Mouse (Mus musculus) heart, embryonic 15.5 days (tissue): ENCODE results near the gene Akap7. TPM values are rescaled to one million over a fixed set of nuclear protein-coding genes. Genes with fewer than 3 reads are reported as not detected.
A peak's percentile ranks its signal among the peaks of the same experiment; 100 is the strongest.

Source experiments
- ATAC-seq: fragments of 200-750 bp; cut with Nextera tagmentation; replicated peaks from 2 replicates; pipeline ENCODE4 v1.8.0; 2017; ENCODE audit warnings: low read depth, moderate TSS enrichment; ENCODE audit not compliant: insufficient number of reproducible peaks, insufficient read depth, low FRiP score
- H3K27ac ChIP-seq: fragments of 300-500 bp; sonication (generic); 2 replicates; pipeline ENCODE4 v1.5.1; 2015; ENCODE audit warnings: mild to moderate bottlenecking, inconsistent platforms
- H3K27me3 ChIP-seq: fragments of 300-500 bp; sonication (generic); 2 replicates; pipeline ENCODE4 v1.6.1; 2015; ENCODE audit warnings: inconsistent platforms
- H3K36me3 ChIP-seq: fragments of 300-500 bp; sonication (generic); 2 replicates; pipeline ENCODE4 v1.6.1; 2015; ENCODE audit warnings: mild to moderate bottlenecking, inconsistent platforms
- H3K4me1 ChIP-seq: fragments of 300-500 bp; sonication (generic); replicated peaks from 2 replicates; pipeline ENCODE4 v1.6.1; 2015; ENCODE audit warnings: inconsistent platforms
- H3K4me2 ChIP-seq: fragments of 300-500 bp; sonication (generic); 2 replicates; pipeline ENCODE4 v1.6.1; 2015; ENCODE audit warnings: inconsistent platforms, mild to moderate bottlenecking, moderate library complexity
- H3K4me3 ChIP-seq: fragments of 300-500 bp; sonication (generic); 2 replicates; pipeline ENCODE4 v1.5.1; 2015; ENCODE audit warnings: mild to moderate bottlenecking, inconsistent platforms
- H3K9ac ChIP-seq: fragments of 300-500 bp; sonication (generic); 2 replicates; pipeline ENCODE4 v1.6.1; 2015; ENCODE audit warnings: mild to moderate bottlenecking, inconsistent platforms
- H3K9me3 ChIP-seq: fragments of 300-500 bp; sonication (generic); replicated peaks from 2 replicates; pipeline ENCODE4 v1.6.1; 2016; ENCODE audit warnings: inconsistent platforms
- WGBS: fragments of 180-500 bp; shearing (Covaris S2); methylation state at CpG from one replicate; pipeline ENCODE4 v1.1.7; 2015; ENCODE audit warnings: mixed read lengths; 5-methylcytosine and 5-hydroxymethylcytosine counted together
- polyA plus RNA-seq: library from polyadenylated mRNA; unstranded; fragments of >200 nt; fragmentation: Nextera tagmentation; extraction: Ambion mirVana; gene quantifications from 2 replicates; pipeline ENCODE4 v1.2.1, GENCODE M21; 2015

Gene Akap7
- polyA plus RNA-seq, 1 experiment from 2014 or later = 29.9 TPM

DNA sequence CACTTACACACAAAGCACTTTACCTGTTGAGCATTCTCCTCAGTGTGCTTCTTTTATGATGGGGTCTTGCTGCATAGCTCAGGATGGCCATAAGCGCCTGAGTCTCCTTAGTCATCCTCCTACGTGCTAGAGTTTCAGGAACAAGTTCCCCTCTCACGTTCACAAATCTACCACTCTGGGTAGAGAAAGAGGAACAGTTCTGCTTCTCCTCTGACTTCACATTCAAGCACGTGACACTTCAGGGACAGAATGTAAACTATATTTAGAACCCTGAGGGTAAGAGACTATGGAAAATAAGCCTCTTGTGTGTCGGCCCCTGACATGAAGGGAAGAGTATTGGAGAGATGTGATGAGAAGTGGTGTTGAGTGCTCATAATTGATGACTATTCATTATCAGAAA, 10.7 kb upstream of the Akap7 start:
- Histone ChIP-seq H3K27ac (peak overlapping the region; percentile 67), H3K4me2 (peak overlapping the region; percentile 28; the same call in 1 of the 2 replicates), H3K9ac (no peak overlapping the region), H3K27me3 (no peaks in the 10 kb centered on the region), H3K36me3 (no peaks in the 10 kb centered on the region), H3K4me1 (peaks cover 20% of the 10 kb centered on the region), H3K4me3 (no peak overlapping the region), H3K9me3 (no peaks in the 10 kb centered on the region)
- peak; percentile 58; the same call in 1 of the 2 replicates for ATAC-seq
- WGBS = 35% methylated on average over 5 of the region's 5 CpGs

DNA sequence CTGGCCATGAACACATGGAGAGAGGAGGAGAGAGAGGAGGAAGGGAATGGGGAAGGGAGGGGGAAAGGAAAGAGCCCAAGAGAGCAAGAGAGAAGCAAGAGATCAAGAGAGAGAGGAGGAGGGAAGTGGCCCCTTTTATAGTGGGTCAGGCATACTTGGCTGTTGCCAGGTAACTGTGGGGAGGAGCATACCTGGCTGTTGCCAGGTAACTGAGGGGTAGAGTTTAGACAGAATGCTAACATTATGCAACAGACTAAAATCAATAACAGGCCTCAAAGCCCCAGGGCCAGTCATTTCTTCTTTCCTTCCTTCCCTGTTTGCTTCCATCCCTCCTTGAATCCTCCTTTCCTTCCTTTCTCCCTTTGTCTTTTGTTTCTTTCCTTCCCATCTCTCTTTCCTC, 10.0 kb upstream of the Akap7 start:
- Histone ChIP-seq H3K4me3 (no peak overlapping the region), H3K36me3 (no peaks in the 10 kb centered on the region), H3K4me2 (peak overlapping the region; percentile 28; the same call in 1 of the 2 replicates), H3K9ac (no peak overlapping the region), H3K27me3 (no peaks in the 10 kb centered on the region), H3K27ac (no peak overlapping the region), H3K9me3 (no peaks in the 10 kb centered on the region), H3K4me1 (peaks cover 20% of the 10 kb centered on the region)
- ATAC-seq = no peak

DNA sequence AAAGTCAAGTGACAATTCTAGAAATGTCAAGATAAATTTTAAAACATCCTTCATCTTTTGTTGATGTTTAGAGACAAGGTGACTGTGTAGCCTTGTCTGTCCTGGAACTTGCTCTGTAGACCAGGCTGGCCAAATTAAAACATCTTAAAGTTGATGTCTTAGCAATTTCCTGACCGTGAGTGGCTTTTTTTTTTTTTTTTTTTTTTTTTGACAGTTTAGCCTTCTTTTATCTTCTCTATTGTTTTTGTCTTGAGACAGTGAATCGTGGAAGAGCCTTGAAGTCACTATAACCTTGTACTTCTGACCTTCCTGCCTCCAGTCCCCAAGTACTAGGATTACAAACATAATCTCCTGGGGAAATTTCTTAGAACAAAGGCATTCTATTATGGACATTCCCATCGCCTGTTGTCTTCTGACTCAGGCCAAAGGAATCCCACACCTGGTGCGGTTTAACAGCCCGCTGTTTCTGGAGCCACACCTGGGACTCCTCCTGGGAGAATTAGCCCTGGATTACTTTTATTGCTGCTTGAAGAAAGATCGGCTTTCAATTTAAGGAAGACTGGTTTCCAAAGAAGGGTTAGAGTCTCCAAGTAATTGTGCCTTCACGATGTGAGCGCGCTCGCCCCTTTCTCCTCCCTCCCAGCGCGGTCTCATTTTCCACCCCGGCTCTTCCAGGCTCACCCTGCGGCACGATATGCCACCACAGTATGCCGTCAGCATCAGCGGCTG, 6.3 kb upstream of the Akap7 start:
- no peak for ATAC-seq
- Histone ChIP-seq H3K4me3 (peak overlapping the region; percentile 15), H3K9ac (no peak overlapping the region; the same call in 1 of the 2 replicates), H3K27me3 (no peaks in the 10 kb centered on the region), H3K4me1 (peaks cover 20% of the 10 kb centered on the region), H3K36me3 (no peaks in the 10 kb centered on the region), H3K4me2 (peak overlapping the region; percentile 53), H3K27ac (no peak overlapping the region), H3K9me3 (no peaks in the 10 kb centered on the region)
- 22% methylated on average over 17 of the region's 17 CpGs for WGBS

DNA sequence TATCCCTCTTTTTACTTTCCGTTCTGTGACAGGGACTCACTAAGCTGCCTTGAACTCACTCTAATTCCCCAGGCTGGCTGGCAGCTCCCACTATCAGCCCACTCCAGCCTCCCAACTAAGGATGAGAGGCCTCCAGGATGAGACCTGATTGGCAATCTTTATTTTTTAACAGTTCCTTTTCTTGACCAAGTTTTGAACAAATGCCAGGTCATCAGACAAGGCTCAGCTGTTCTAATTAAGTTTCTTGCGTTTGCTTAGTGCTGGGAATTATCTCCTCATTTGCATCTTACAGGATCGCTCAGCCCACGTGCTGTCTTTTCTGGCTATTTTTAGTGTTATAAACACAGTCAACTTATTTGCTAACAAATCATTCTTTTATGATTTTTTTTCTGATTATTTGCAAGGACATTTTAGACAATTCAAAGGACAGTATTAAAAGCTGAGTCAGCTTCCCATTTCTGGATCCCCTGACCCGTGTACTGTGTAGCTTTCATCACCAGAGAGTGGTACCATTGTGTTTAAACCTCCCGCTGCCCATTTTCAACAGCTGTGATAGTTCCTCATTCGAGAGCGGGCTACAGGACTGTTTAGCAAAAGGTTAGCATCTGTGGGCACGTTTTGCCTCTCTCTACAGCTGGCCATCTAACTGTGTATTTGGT, 4.0 kb upstream of the Akap7 start:
- Histone ChIP-seq H3K27ac (no peak overlapping the region), H3K4me3 (no peak overlapping the region), H3K9ac (no peak overlapping the region), H3K4me2 (no peak overlapping the region), H3K27me3 (no peaks in the 10 kb centered on the region), H3K36me3 (no peaks in the 10 kb centered on the region), H3K4me1 (0 out of 2 replicates have a peak, but pooled peaks cover 7% of the 10 kb centered on the region), H3K9me3 (no peaks in the 10 kb centered on the region)
- ATAC-seq = no peak
- 42% methylated on average over 9 of the region's 9 CpGs for WGBS

DNA sequence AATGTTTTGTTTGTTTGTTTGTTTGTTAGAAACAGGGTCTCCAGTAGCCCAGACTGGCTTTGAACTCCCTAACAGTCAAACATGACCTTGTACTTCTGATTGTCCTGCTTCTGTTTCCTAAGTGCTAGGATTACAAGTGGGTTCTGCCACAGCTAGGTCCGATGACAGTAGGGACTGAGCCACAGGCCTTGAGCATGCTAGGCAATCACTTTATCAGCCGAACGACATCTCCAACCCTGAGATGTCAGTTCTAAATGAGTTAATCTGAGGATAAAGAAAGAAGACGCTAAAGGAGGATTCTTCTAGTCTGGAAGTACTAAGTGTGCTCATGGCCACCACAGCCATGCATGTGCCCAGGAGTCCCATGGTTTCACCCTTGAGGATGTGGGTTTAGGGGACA, 3.1 kb upstream of the Akap7 start:
- no peak for ATAC-seq
- H3K27me3 ChIP-seq = no peaks in the 10 kb centered on the region
- WGBS = 53% methylated on average over 4 of the region's 4 CpGs

DNA sequence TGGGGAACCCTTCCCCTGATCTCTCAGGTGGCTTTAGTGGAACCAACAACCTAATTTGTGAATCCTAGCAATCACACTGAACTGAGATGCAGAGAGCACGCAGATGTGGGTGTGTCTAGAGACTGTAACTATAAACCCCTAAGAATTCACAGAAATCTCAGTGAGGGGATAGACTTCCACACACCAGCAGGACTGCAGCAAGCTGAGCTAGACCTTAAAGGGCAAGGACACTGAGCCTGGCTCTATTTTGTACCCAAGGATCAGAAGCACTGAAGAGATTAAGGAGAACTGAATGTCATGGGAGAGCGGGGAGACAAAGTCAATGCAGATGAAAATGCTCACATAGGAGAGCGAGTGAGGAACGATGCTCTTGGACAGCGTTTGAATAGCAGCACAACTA, 2.3 kb upstream of the Akap7 start:
- no peak overlapping the region for H3K4me3 ChIP-seq
- 89% methylated on average over 5 of the region's 5 CpGs for WGBS
- 0 out of 2 replicates have a peak, but pooled peaks cover 7% of the 10 kb centered on the region for H3K4me1 ChIP-seq
- H3K27me3 ChIP-seq = no peaks in the 10 kb centered on the region
- no peaks in the 10 kb centered on the region for H3K36me3 ChIP-seq
- no peak for ATAC-seq
- no peak overlapping the region for H3K9ac ChIP-seq
- no peak overlapping the region for H3K27ac ChIP-seq
- no peak overlapping the region for H3K4me2 ChIP-seq
- no peaks in the 10 kb centered on the region for H3K9me3 ChIP-seq

More for the DNA sequence above, 3.1 kb upstream of the Akap7 start:
- Histone ChIP-seq H3K36me3 (no peaks in the 10 kb centered on the region), H3K9me3 (no peaks in the 10 kb centered on the region), H3K27ac (no peak overlapping the region), H3K4me3 (no peak overlapping the region), H3K4me2 (no peak overlapping the region), H3K9ac (no peak overlapping the region), H3K4me1 (0 out of 2 replicates have a peak, but pooled peaks cover 7% of the 10 kb centered on the region)

DNA sequence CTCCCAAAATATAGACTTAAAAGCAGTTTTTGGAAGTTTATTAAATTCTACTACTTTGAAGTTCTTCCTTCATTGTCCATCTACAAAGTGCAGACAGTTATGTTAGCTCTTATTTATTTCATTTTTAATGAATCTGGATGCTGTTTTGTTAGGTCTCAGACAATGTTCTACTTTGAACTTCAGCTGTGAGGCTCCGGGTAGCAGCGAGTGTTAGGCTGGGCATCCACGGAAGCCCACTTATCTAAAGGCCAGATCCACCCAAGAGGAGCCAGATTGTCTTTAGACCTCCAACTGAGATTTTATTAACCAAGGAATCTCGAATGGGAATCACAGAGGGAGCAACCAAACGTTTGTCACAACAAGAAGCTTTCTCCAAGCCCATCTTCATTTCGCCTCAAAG, 2.5 kb downstream of the Akap7 start:
- no peaks in the 10 kb centered on the region for H3K27me3 ChIP-seq
- H3K4me1 ChIP-seq = no peaks in the 10 kb centered on the region
- ATAC-seq = no peak
- H3K27ac ChIP-seq = no peak overlapping the region
- no peaks in the 10 kb centered on the region for H3K9me3 ChIP-seq
- 59% methylated on average over 6 of the region's 6 CpGs for WGBS
- no peak overlapping the region for H3K4me3 ChIP-seq
- no peak overlapping the region for H3K4me2 ChIP-seq
- no peaks in the 10 kb centered on the region for H3K36me3 ChIP-seq
- H3K9ac ChIP-seq = no peak overlapping the region

DNA sequence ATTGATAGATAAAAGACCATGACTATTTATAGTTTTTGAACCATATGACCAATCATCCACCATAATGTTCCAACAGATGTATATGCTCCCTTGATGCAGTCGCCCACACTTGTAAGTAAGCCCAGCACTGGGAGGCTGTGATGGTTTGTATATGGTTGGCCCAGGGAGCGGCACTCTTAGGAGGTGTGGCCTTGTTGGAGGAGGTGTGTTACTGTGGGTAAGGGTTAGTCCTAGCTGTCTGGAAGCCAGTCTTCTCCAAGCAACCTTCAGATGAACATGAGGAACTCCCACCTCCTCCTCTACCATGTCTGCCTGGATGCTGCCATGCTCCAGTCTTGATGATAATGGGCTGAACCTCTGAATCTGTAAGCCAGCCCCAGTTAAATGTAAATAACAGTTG, 3.1 kb downstream of the Akap7 start:
- no peak overlapping the region for H3K4me2 ChIP-seq
- H3K27me3 ChIP-seq = no peaks in the 10 kb centered on the region
- H3K9ac ChIP-seq = no peak overlapping the region
- ATAC-seq = no peak
- 92% methylated on average over 2 of the region's 2 CpGs for WGBS
- H3K4me3 ChIP-seq = no peak overlapping the region
- no peaks in the 10 kb centered on the region for H3K4me1 ChIP-seq
- H3K27ac ChIP-seq = no peak overlapping the region
- no peaks in the 10 kb centered on the region for H3K9me3 ChIP-seq
- no peaks in the 10 kb centered on the region for H3K36me3 ChIP-seq

DNA sequence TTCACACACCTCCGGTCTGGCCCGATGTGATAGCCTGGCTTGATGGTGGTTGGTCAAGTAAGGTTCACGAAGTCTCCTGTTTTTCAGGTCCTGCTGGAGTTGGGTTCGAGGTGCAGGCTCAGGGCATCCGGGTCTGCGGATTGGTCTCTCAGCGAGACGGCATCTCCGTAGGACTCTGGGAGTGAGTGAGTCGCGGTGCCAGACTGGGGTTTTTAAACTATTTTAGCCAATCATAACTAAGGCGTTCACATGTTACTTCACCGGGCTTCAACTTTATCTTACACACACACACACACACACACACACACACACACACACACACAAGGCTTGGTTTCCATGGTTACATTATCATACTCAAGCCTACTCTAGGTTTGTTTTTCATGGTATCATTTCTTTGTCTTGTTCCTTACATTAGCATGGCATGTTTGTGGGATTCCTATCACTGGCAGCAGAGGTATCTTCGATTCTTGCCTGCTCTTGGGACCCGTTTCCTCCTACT, 8.6 kb downstream of the Akap7 start:
- WGBS = 86% methylated on average over 15 of the region's 15 CpGs
- H3K27me3 ChIP-seq = no peaks in the 10 kb centered on the region
- no peak overlapping the region for H3K4me3 ChIP-seq
- peaks cover 15% of the 10 kb centered on the region for H3K4me1 ChIP-seq
- no peak overlapping the region for H3K4me2 ChIP-seq
- ATAC-seq = no peak
- no peaks in the 10 kb centered on the region for H3K9me3 ChIP-seq
- no peaks in the 10 kb centered on the region for H3K36me3 ChIP-seq
- H3K9ac ChIP-seq = no peak overlapping the region
- H3K27ac ChIP-seq = no peak overlapping the region

DNA sequence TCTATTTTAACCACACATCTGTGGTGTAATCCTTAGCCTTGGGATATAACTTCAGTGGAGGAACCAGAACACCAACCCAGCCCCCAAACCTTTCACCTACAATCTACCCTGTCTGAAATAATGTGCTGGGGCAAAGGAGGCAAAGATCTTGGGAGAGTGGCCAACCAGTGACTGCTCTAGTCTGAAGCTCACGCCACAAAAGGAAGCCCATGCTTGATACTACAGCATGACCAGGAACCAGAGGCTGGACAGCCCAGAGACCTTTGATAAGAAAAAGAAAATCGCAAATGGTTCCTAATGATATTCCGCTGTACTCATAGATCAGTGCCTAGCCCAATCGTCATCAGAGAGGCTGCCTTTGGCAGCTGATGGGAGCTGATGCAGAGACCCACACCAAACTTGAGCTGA, 9.4 kb downstream of the Akap7 start:
- Histone ChIP-seq H3K9me3 (no peaks in the 10 kb centered on the region), H3K4me3 (peak overlapping the region; percentile 78), H3K27ac (peak overlapping the region; percentile 97), H3K36me3 (no peaks in the 10 kb centered on the region), H3K4me2 (peak overlapping the region; percentile 69), H3K4me1 (peaks cover 15% of the 10 kb centered on the region), H3K9ac (0 out of 2 replicates have a peak overlapping the region, but pooled peaks have one; percentile 80), H3K27me3 (no peaks in the 10 kb centered on the region)
- no peak for ATAC-seq
- 48% methylated on average over 4 of the region's 4 CpGs for WGBS

DNA sequence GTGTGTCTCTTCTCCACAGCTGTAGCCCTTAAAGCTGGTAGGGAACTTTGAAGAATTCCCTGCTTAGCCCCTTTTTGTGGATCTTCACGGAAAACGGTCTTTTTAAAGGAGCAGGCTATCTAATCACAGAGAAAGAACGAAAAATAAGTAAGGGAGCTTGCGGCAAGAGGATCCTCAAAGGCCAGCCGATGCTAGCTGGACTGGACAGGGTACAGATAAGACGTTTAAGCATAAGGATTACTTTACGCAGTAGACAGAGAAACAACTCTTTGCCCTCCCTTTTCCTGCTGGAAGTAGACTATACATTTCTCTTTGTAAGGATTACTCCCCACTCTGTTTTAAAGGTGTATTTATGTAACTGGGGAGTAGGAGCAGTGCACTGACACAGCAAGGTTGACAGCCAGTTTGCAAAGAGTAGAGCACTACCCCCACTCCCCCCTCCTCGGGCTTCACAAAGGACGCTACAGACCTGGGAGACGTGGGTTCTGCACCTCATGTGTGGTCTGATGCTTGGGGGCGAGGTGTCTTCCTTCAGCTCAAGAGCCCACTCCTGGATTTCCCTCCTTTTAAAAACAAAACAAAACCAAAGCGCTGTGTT, 9.9 kb downstream of the Akap7 start:
- peak overlapping the region; percentile 78 for H3K4me3 ChIP-seq
- no peaks in the 10 kb centered on the region for H3K27me3 ChIP-seq
- peaks cover 15% of the 10 kb centered on the region for H3K4me1 ChIP-seq
- no peak for ATAC-seq
- H3K36me3 ChIP-seq = no peaks in the 10 kb centered on the region
- H3K27ac ChIP-seq = peak overlapping the region; percentile 97
- H3K4me2 ChIP-seq = peak overlapping the region; percentile 69
- WGBS = 18% methylated on average over 12 of the region's 12 CpGs
- H3K9me3 ChIP-seq = no peaks in the 10 kb centered on the region
- H3K9ac ChIP-seq = peak overlapping the region; percentile 80
